Mouse (Mus musculus) stomach, postnatal 0 days (tissue): ENCODE measurements around the gene R3hdm4. TPM values are rescaled to one million over a fixed set of nuclear protein-coding genes. Genes with fewer than 3 reads are reported as not detected.

ENCODE experiments used
- ATAC-seq: fragments of 200-750 bp; cut with Nextera tagmentation; 2 replicates; pipeline ENCODE4 v1.8.0; 2017; ENCODE audit not compliant: low FRiP score, low TSS enrichment
- DNase-seq: peaks from one replicate; pipeline ENCODE4 v3.0.0-alpha.2; 2016; ENCODE audit warnings: low spot score
- H3K27ac ChIP-seq: fragments of 300-500 bp; sonication (generic); replicated peaks from 2 replicates; pipeline ENCODE4 v1.5.1; 2014; ENCODE audit warnings: mild to moderate bottlenecking, control low read depth
- H3K27me3 ChIP-seq: fragments of 300-500 bp; sonication (generic); 2 replicates; pipeline ENCODE4 v1.6.1; 2014; ENCODE audit warnings: low read length; ENCODE audit not compliant: control insufficient read depth, insufficient read depth
- H3K36me3 ChIP-seq: fragments of 300-500 bp; sonication (generic); 2 replicates; pipeline ENCODE4 v1.6.1; 2014; ENCODE audit warnings: low read length, mixed read lengths; ENCODE audit not compliant: control insufficient read depth, insufficient read depth
- H3K4me1 ChIP-seq: fragments of 300-500 bp; sonication (generic); replicated peaks from 2 replicates; pipeline ENCODE4 v1.6.1; 2014; ENCODE audit warnings: antibody characterized with exemption; ENCODE audit not compliant: control insufficient read depth, insufficient read depth
- H3K4me2 ChIP-seq: fragments of 300-500 bp; sonication (generic); replicated peaks from 2 replicates; pipeline ENCODE4 v1.6.1; 2014; ENCODE audit warnings: low read depth, mild to moderate bottlenecking, control low read depth, moderate library complexity
- H3K4me3 ChIP-seq: fragments of 300-500 bp; sonication (generic); 2 replicates; pipeline ENCODE4 v1.5.1; 2014; ENCODE audit warnings: low read depth, low read length, control low read depth
- H3K9ac ChIP-seq: fragments of 300-500 bp; sonication (generic); 2 replicates; pipeline ENCODE4 v1.6.1; 2014; ENCODE audit warnings: mild to moderate bottlenecking, low read length, control low read depth, mixed read lengths
- H3K9me3 ChIP-seq: fragments of 300-500 bp; sonication (generic); 2 replicates; pipeline ENCODE4 v1.6.1; 2016; ENCODE audit warnings: low read length; ENCODE audit not compliant: control insufficient read depth
- CTCF ChIP-seq: IDR thresholded peaks from 2 replicates; pipeline ENCODE4 v1.5.1; 2016; ENCODE audit warnings: antibody characterized with exemption, low read depth, mild to moderate bottlenecking, moderate library complexity
- EP300 ChIP-seq: optimal IDR thresholded peaks from 2 replicates; pipeline ENCODE3; 2016; ENCODE audit warnings: antibody characterized with exemption
- WGBS: fragments of 180-500 bp; shearing (Covaris S2); extraction: QIAGEN DNeasy Blood & Tissue Kit; methylation state at CpG from one replicate; pipeline ENCODE4 v1.1.7; 2014; 5-methylcytosine and 5-hydroxymethylcytosine counted together
- polyA plus RNA-seq: library from polyadenylated mRNA; unstranded; fragments of >200 nt; fragmentation: Nextera tagmentation; extraction: Ambion mirVana; gene quantifications from 2 replicates; pipeline ENCODE4 v1.2.1, GENCODE M21; 2015

Gene R3hdm4
- polyA plus RNA-seq, 1 experiment from 2014 or later = 160 TPM

DNA sequence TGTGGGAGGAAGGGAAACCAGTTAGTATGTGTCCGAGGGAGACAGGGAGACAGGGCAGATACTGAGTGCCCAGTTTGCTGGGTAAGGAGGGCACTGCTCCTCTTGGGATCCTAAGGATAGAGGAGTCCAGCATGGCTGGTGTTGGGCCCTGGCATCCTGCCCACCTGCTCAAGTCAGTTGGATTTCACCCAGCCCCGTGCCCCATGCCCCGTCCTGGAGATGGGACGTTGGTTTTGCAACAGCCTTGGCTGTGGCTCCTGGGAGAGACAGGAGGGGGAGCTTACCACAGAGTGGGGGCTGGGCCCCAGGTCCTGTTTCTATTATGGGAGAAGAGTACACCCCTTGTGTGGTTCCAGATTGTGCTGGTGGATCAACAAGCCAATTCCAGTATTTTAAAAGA lies 36.6 kb downstream of the R3hdm4 start:
- Histone ChIP-seq H3K4me1 (no peaks in the 10 kb centered on the region; the same call in none of the 2 replicates), H3K4me3 (no peak overlapping the region), H3K9ac (no peak overlapping the region; the same call in 1 of the 2 replicates), H3K9me3 (no peaks in the 10 kb centered on the region), H3K27me3 (no peaks in the 10 kb centered on the region), H3K27ac (no peak overlapping the region), H3K4me2 (no peak overlapping the region), H3K36me3 (no peaks in the 10 kb centered on the region)
- ATAC-seq (no peak), DNase-seq (no peak)
- TF ChIP-seq CTCF (no peak), EP300 (no peak)
- WGBS = 46% methylated on average over 3 of the region's 4 CpGs

DNA sequence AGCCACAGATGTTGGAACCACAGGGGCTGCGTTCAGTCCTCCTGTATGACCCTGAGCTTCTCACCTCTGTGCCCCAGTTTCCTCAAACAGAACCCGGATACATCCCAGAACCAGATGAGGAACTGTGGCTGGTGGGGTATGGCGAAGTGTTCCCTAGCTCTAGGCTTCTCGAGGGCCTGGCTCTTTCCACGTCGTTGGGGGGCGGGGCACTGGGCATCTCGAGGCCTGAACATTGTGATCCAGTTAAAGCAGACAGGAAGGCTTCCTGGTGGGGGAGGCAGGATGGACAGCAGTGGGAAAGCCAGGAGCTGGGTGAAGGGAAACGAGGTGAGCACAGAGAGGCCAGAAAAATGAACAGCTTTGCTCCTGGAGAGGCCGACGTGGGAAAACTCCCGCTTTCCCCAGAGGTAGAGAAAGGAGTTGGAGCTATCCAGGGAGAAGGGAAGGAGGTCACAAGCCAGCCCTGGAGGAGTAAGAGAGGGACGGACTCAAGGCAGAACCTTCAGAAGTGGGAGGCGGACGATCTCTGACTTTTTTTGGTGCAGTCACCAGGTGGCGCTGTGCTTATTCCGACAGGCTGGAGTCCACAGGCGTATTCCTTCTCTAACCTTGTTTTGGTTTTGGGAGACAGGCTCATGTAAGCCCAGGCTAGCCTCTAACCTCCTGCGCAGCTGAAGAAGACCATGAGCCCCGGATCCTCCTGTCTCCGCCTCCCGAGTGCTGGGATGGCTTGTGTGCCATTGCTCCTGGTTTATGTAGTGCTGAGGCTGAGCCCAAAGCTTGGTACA lies 37.5 kb downstream of the R3hdm4 start:
- Histone ChIP-seq H3K27ac (no peak overlapping the region), H3K9me3 (no peaks in the 10 kb centered on the region), H3K36me3 (no peaks in the 10 kb centered on the region), H3K27me3 (no peaks in the 10 kb centered on the region), H3K4me3 (no peak overlapping the region), H3K4me2 (no peak overlapping the region), H3K9ac (no peak overlapping the region), H3K4me1 (no peaks in the 10 kb centered on the region; the same call in none of the 2 replicates)
- 23% methylated on average over 22 of the region's 22 CpGs for whole genome bisulfite sequencing
- ATAC-seq (peak; percentile 53), DNase-seq (peak; percentile 84)
- TF ChIP-seq CTCF (peak; percentile 83), EP300 (no peak)

- DNase-seq (no peak), ATAC-seq (peak; percentile 36)
- Histone ChIP-seq H3K9ac (0 out of 2 replicates have a peak overlapping the region, but pooled peaks have one; percentile 18), H3K27me3 (no peaks in the 10 kb centered on the region), H3K36me3 (no peaks in the 10 kb centered on the region), H3K4me2 (peak overlapping the region; percentile 27; the same call in 1 of the 2 replicates), H3K9me3 (no peaks in the 10 kb centered on the region), H3K4me3 (no peak overlapping the region), H3K27ac (no peak overlapping the region), H3K4me1 (no peaks in the 10 kb centered on the region; the same call in none of the 2 replicates)
- TF ChIP-seq EP300 (no peak), CTCF (no peak)
- 9% methylated on average over 21 of the region's 22 CpGs for WGBS
These were observed 39.0 kb downstream of the R3hdm4 start for GRCm38 (mm10) chr10:79881981-79882380.

DNA sequence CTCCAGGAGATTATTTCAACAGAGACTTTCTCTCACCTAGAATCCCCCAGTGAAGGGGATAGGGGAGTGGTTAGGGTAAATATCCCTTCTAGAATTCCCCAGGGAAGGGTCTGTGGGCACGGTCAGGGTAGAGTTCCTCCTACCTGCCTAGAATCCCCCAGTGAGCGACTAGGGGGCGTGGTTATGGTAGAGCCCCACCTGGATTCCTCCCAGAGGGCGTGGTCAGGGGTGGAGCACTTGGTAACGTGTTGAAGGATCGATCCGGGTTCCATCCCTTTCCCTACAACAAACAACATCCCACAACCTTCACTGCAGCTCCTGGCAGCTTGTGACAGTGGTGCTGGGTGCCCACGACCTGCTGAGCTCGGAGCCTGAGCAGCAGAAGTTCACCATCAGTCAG lies 40.3 kb downstream of the R3hdm4 start:
- no peak overlapping the region for H3K9ac ChIP-seq
- no peaks in the 10 kb centered on the region; the same call in none of the 2 replicates for H3K4me1 ChIP-seq
- DNase-seq (peak; percentile 69), ATAC-seq (no peak)
- no peaks in the 10 kb centered on the region for H3K36me3 ChIP-seq
- no peak overlapping the region; the same call in 1 of the 2 replicates for H3K4me2 ChIP-seq
- no peak for TF ChIP-seq EP300
- no peak for TF ChIP-seq CTCF
- 19% methylated on average over 9 of the region's 9 CpGs for WGBS
- no peaks in the 10 kb centered on the region for H3K27me3 ChIP-seq
- H3K4me3 ChIP-seq = no peak overlapping the region
- H3K27ac ChIP-seq = no peak overlapping the region
- H3K9me3 ChIP-seq = no peaks in the 10 kb centered on the region

- WGBS = 40% methylated on average over 3 of the region's 3 CpGs
- no peaks in the 10 kb centered on the region for H3K27me3 ChIP-seq
- DNase-seq = no peak
- no peak overlapping the region for H3K9ac ChIP-seq
- no peaks in the 10 kb centered on the region for H3K9me3 ChIP-seq
- no peak overlapping the region for H3K4me2 ChIP-seq
- ATAC-seq = no peak
- no peak for TF ChIP-seq CTCF
- TF ChIP-seq EP300 = no peak
- no peaks in the 10 kb centered on the region for H3K36me3 ChIP-seq
- no peak overlapping the region for H3K4me3 ChIP-seq
- H3K27ac ChIP-seq = no peak overlapping the region
- H3K4me1 ChIP-seq = no peaks in the 10 kb centered on the region; the same call in none of the 2 replicates
These were observed 41.5 kb downstream of the R3hdm4 start for GRCm38 (mm10) chr10:79879527-79879926.

DNA sequence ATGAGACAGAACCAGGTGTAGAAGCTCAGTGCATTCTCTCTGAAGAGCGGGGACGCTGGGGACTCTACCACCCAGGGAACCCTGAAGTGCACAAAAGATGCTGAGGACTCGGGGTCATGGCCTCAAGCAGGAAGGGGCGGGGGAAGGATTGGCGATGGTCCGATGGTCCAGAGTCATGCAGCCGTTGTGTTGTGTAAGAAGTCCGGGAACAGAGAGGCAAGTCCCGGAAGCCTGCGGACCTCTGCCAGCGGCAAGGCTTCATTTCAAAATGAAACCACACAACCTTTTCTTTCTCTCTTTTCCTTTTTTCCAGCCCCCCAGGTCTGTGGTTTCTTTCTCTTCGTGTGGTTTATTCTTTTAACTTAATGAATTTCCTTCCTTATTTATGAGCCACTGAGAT lies 43.3 kb downstream of the R3hdm4 start:
- Histone ChIP-seq H3K27me3 (no peaks in the 10 kb centered on the region), H3K9ac (no peak overlapping the region)
- DNase-seq = no peak

More for the DNA sequence above, 43.3 kb downstream of the R3hdm4 start:
- Histone ChIP-seq H3K36me3 (no peaks in the 10 kb centered on the region), H3K9me3 (no peaks in the 10 kb centered on the region), H3K27ac (no peak overlapping the region), H3K4me1 (no peaks in the 10 kb centered on the region; the same call in 1 of the 2 replicates), H3K4me2 (no peak overlapping the region), H3K4me3 (no peak overlapping the region)
- no peak for ATAC-seq
- WGBS = 50% methylated on average over 12 of the region's 12 CpGs
- TF ChIP-seq CTCF (no peak), EP300 (no peak)
